Mouse (Mus musculus) spleen, adult 2 months (tissue): ENCODE measurements around the gene Stac2.

Source experiments
- CTCF ChIP-seq: fragments of 200-500 bp; IDR thresholded peaks from 2 replicates; pipeline ENCODE4 v1.5.1; 2011; ENCODE audit warnings: mild to moderate bottlenecking, inconsistent platforms; ENCODE audit not compliant: insufficient read depth, insufficient read length, insufficient replicate concordance; ENCODE audit errors: extremely low read depth
- POLR2A ChIP-seq: fragments of 200-500 bp; IDR thresholded peaks from 2 replicates; pipeline ENCODE4 v1.6.1; 2011; ENCODE audit warnings: low read depth, low read length, inconsistent platforms

DNA sequence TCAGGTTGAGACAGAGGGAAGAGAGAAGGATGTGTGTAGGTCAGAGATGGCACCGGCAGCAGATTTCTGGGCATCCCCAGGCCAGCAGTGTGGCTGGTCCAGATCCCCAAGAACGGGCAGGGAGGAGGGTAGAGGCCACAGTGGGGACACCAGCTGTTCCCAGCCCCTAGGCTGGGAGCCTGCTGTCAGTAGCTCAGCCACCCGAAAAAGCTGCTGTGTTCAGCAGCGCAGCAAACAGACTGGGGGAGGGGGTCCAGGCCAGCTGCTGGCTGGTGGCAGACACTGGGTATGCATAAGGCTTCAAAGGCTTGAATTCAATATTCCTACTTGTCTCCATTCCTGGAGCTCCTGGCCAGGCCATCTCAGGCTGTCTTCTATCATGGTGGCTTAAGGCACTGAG is 18.4 kb downstream of the Stac2 start:
- TF ChIP-seq POLR2A (no peak), CTCF (no peak)
